Mouse (Mus musculus): ENCODE results near the gene Cmbl. TPM values are rescaled to one million over a fixed set of nuclear protein-coding genes. Genes with fewer than 3 reads are reported as not detected.

The Cmbl gene
- 5.9 and 6.7 TPM in 2 replicates for polyA plus RNA-seq (2012; rRNA removed)

GRCm38 (mm10) chr15:31565184-31565583, at the start of gene Cmbl:
TSS of gene Cmbl (plus strand) at chr15:31565389.

GRCm38 (mm10) chr15:31530659-31531445, 34.3 kb upstream of the Cmbl start, which contains the start of gene March6:
TSS of gene March6 (minus strand) at chr15:31531053.

GRCm38 (mm10) chr15:31601646-31602374, 36.6 kb downstream of the Cmbl start, which contains the start of the genes Cct5 and Fam173b:
TSS of gene Cct5 (minus strand) at chr15:31601804.
TSS of gene Fam173b (plus strand) at chr15:31601852.

Other genes starting within 250 kb of the Cmbl start
- 0.49 and 0.85 TPM in 2 replicates for gene Ankrd33b, start 197.7 kb upstream of the Cmbl start, polyA plus RNA-seq (2012; rRNA removed)
- gene Ropn1l, start 111.7 kb upstream of the Cmbl start, polyA plus RNA-seq (2012; rRNA removed): 0.79 and 1.2 TPM in 2 replicates
- gene March6, start 34.3 kb upstream of the Cmbl start, polyA plus RNA-seq (2012; rRNA removed): 65.8 and 68.0 TPM in 2 replicates
- gene Cct5, start 36.4 kb downstream of the Cmbl start, polyA plus RNA-seq (2012; rRNA removed): 371 and 419 TPM in 2 replicates
- gene Fam173b, start 36.5 kb downstream of the Cmbl start, polyA plus RNA-seq (2012; rRNA removed): 15.0 and 15.5 TPM in 2 replicates